Mouse (Mus musculus): ENCODE results near the gene Gabpb1.
"Not testable (repeated sequence)": the region's sequence is repeated elsewhere in the genome, so short reads cannot be mapped to it uniquely, and the experiment has no call there.

Gabpb1 gene

DNA sequence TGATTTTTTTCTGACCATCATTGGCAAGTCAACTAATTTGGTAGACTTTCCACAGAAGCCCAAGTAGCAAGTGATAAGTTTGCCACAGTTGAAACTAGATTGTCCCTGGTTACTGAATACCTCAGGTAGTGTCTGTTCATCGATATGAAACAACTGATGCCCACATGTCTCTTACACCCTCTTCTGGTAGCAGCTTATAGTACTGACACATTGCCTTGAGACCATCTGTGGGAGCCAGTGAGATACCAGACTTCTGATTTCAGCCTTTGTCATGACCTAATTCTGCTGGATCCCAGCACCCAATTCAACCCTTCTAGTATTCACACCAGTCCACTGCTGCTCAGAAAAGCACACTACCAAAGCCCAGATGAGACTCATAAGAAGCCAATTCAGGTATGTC, 31.4 kb downstream of the Gabpb1 start:
- DNase-seq (ENCODE audit: inconsistent age in 2 of 2, low spot score in 1 of 2), result no peak

DNA sequence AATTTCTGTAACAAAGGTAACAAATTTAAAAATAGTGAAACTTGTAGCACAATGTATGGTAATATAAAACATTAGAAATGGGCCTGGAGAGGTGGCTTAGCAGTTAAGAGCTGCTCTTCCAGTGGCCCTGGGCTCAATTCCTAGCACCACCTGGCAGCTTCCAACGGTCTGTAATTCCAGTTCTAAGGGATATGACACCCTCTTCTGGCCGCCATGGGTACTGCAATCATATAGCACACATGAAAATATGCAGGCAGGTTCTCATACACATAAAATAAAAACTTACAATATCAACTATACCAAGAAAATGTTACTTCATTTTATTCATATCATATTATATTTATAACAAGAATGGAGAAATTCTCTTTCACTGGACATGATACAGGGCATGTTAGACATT, 35.8 kb downstream of the Gabpb1 start:
- DNase-seq (ENCODE audit: inconsistent age in 2 of 2, low spot score in 1 of 2), result no peak

DNA sequence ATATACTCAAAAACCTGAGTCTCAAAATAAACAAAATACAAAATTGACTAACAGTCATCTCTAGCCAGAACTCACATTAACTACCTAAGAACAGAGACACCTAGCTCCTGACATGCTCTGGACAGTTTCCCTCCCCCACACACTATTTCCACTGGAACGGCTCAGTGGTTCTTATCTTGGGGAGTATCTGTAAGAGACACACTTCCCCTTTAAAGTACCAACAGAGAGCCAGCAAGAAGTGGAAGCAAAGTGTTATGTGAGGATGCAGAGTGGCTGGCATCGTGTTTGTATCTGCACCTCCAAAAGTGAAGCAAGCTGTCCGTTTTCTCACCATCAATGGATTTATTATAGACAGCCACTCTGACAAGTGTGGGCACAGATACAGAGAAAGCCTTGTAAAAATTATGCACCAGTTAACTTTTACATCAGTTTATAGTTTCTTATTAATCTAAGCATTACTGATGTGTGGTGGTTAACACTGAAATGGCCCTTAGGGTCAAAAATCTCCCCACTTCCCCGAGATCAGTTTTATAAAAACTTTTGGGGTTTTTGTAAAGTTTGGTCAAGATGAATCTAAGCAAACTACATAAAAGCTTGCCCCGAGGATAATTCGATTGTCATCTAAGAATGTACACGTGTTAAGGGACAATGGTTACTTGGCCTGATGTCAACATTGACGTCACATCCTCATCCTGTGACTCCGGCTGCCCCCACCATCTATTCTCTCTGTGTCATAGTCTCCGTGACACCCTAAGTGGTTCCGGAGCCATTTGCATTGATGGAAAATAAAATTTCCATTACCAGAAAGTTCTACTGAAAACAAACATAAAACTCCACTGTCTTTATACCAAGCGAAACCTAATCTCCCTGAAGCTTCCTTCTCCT, 40.0 kb downstream of the Gabpb1 start:
- peak; percentile 23 to 56 for DNase-seq (ENCODE audit: inconsistent age in 2 of 2, low spot score in 1 of 2)

DNA sequence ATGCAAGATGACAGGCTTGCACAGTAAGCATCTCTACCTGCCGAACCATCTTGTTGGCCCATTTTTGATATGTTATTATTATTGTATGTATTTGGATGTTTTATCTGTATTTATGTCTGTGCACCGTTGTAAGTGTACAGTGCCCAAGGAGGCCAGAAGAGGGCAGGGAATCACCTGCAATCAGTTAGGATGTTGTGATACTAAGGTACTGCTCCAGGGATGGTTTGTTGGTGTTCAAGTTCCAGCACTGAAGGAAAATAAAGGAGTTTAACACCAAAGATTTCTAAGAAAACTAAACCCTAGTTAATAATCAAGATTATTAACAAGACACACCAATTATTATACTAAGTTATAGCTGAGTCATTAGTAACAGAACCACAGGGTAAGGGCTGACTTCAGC, 43.0 kb downstream of the Gabpb1 start:
- DNase-seq (ENCODE audit: inconsistent age in 2 of 2, low spot score in 1 of 2), result no peak

DNA sequence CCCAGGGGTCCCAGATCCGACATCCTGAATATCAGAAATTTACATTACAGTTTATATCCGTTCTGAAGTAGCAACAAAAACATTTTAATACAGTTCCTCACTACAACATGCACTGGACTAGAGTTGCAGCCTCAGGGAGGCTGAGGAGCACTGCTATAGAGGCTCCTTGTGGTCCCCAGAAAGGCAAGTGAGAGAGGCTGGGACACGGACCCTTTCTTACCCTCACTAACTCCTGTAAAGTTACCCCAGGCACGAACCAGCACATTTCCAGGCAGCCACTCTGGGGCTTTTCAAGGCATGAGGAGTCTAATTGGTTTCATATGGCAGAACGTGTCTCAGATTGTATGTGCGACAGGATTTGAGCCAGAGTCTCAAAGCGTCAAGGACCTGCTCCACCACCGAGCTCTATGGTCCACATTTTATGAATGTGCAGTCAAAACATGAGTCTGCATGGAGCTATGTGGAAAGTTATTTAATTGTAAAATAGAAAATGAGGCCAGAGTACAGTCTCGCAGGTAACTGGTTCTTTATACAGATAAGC, 47.6 kb downstream of the Gabpb1 start:
- no peak for DNase-seq (ENCODE audit: inconsistent age in 2 of 2, low spot score in 1 of 2)

DNA sequence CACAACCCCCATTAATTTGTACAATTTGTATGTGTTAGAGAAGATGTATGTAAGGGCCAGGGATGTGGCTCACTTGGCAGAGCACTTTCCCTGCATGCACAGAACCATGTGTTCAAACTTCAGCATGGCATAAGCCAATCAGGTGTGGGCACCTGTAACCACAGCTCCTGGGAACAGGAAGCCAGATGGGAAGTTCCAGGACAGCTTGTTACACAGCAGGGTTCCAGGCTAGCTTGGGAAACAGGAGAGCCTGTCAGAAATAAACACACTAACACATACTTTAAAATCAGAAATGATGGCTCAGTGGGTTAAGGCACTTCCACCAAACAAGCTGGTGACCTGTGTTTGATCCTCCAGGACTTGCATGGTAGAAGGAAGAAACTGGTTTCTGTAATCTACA, 53.0 kb downstream of the Gabpb1 start:
- no peak for DNase-seq (ENCODE audit: inconsistent age in 2 of 2, low spot score in 1 of 2)

DNA sequence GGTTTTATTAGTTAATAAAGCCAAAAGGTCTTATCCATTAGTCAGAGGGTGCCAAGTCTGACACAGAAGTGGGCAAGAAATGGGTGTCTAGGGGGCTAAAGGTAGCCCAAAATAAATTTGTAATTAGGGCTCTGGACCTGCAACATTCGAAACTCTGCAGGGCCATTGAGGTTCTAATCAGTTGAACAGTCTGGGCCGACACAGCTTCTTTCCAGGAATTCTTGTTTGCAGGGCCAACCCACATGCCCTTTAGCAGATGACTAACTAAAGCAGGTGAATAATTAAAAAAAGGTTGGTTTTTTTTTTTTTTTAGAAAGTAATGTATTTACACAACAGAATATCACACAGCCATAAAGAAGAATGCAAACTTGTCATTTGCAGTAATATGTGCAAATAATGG, 53.7 kb downstream of the Gabpb1 start:
- no peak for DNase-seq (ENCODE audit: inconsistent age in 2 of 2, low spot score in 1 of 2)

DNA sequence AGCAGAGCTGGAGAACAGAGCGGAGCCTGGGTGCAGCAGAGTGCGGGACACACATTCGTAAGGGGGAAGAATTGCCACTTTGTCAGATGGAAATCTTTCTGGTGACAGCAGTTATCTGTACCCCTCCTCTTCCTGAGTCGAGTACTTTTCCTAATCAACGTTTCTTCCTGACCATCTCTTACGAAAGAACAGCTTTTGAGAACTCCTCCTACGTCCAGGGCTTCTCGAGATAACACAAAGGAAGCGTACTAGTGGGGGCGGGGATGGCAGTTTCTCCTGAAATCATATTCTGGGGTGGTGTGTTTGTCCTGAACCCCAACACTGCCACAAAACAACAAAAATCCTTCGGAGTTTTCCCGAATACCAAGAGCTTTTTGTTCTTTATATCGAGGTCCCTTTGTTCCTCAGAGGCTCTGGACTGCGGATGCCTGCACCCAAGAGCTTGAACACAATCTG, 56.9 kb downstream of the Gabpb1 start, which contains the start of gene Hdc:
Hdc (minus strand) TSS at position 51 of the 456 bp plus-strand sequence.
- peak in 1 of 2 experiments; percentile 57 for DNase-seq (ENCODE audit: inconsistent age in 2 of 2, low spot score in 1 of 2)

DNA sequence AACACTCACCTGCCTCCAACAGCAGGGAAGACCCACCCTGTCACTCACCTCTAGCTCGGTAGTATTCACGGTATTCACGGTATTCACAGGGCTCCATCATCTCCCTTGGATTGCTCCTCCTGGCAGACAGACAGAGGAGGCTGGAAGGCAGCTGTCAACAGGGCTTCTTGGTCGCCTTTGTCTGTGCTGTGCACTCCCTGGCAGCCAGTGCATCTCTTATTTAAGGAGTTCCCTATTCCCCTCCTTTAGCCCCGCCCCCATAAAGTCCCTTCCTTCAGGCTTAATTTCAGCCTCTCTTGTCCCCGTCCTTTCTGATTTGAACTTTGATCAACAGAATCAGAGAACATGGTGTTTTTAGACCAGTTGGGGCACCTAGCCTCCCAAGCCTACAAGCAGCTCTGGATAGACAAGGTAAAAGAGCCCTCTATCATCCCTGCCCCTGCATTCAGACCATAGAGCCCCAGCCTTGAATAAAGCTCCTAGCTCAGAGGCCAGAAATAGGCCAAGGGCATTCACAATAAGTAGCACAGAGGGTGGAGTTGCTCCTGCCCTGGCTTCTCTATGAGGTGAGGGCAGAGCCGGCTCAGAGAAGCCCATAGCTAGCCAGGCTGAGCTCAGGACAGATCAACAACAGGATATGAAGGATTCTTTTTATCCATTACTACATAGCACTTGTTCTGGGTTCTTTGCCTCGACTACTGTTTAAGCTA, 57.5 kb downstream of the Gabpb1 start:
- DNase-seq (ENCODE audit: inconsistent age in 2 of 2, low spot score in 1 of 2), result peak; percentile 41 to 83

DNA sequence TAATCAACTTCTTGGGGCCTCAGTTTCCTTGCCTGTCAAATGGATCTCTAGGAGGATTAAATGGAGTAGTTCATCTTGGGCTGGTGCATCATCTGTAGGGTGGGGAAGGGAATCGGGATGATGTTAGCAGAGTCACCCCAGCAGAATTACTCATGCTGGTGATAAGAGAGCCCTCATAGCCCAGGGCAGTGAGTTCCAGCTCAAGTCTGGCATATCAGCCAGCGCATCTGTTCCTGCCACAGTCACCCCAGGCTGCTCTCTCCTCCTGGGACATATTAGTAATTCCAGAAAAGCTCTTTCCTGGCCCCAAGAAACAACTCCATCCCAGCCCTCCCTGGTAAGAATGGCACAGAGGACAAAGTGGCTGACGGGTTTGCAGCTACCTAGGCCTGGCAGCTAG, 60.8 kb downstream of the Gabpb1 start:
- DNase-seq (ENCODE audit: inconsistent age in 2 of 2, low spot score in 1 of 2), result no peak

DNA sequence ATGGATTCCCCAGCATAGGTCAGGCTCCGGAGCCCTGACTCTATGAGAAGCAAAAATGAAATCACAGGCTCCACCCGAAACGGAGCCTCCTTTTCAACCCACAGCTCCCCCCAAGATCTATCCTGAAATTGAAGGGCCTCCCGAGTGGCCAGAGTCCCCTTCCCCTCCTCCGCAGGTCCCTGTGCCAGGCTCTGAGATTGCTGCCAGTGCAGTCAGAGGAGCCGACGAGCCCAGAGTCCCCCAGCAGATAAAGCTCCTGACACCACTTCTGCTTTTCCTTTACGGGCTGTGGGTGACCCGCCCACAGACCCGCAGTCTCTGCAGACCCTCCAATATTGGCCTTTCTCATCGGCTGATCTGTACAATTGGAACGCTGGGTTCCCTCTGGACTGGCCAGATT, 66.5 kb downstream of the Gabpb1 start:
- not testable (repeated sequence) for DNase-seq (ENCODE audit: inconsistent age in 2 of 2, low spot score in 1 of 2)

DNA sequence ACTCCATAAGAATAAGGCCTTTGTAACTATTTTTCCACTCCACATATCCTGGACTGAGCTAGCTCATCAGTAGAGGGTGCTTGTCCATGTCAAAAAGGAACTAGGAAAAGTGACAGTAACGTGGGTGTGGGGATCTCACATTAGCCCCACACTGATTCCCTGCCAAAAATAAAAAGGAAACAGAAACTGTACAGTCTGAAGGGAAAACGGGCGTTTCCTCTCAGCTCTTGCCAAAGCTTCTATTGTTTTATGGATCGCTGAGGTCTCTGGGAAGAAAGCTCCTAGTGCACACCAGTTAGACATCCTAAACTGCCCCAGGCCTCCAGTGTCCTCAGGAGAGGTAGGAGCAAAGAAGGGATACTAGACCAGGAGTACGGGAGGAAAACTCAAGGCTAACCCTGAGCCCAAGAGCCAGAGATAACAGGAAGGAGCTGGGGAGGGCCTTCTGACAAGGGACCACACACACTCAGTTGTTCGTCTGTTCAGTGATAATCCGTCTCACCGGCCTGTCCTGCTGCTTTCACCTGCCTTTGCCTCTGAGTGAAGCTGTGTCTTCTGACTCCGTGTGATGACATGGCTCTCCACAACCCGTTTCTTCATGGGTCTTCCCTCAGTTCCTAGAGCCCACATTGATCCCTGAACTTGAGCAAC, 68.5 kb downstream of the Gabpb1 start:
- DNase-seq (ENCODE audit: inconsistent age in 2 of 2, low spot score in 1 of 2), result peak in 1 of 2 experiments; percentile 61

DNA sequence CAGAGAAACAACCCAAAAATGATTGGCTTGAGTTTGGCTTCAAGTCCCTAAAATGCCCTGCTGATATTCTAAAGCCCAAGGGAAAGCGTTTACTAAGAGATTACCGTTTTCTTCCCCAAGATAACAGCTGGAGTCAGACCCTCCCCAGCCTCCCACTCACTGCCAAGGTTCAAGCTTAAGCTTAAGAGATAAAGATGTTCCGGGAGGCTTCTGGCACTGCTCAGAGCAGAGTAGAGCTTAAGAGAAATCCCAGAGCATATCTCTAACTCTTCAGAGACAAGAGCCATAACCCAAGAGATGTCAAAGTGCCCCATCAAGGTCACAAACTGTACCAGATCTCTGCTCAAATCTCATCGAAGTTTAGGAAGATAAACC, 69.5 kb downstream of the Gabpb1 start:
- DNase-seq (ENCODE audit: inconsistent age in 2 of 2, low spot score in 1 of 2), result no peak

DNA sequence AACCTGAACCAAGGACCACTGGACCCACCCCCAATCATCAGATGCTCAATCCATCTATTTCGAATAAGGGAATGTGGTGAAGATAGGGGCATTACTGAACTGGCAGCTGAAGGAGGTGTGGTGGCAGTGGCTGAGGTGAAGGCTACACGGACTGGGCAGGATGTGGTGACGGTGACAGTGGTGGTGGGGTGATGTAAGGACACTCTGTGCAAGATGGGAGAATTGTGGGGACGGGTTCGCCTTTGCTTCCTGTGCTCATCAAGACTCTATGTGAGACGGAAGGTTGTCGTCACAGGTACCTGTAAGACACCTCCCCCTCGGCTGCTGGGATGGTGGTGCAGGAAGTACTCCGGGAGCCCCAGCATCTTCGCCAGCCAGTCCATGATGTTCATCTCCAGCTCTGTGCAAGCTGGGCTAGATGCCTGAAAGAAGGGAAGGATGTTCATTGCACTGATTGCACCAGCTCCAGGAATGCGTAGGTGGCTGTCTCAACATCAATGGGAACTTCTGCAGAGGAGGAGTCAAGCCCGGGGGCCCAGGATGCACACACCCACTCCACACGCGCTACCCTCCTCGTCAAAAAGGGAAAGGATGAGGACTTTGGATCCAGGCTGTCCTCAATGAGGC, 70.0 kb downstream of the Gabpb1 start:
- no peak for DNase-seq (ENCODE audit: inconsistent age in 2 of 2, low spot score in 1 of 2)

DNA sequence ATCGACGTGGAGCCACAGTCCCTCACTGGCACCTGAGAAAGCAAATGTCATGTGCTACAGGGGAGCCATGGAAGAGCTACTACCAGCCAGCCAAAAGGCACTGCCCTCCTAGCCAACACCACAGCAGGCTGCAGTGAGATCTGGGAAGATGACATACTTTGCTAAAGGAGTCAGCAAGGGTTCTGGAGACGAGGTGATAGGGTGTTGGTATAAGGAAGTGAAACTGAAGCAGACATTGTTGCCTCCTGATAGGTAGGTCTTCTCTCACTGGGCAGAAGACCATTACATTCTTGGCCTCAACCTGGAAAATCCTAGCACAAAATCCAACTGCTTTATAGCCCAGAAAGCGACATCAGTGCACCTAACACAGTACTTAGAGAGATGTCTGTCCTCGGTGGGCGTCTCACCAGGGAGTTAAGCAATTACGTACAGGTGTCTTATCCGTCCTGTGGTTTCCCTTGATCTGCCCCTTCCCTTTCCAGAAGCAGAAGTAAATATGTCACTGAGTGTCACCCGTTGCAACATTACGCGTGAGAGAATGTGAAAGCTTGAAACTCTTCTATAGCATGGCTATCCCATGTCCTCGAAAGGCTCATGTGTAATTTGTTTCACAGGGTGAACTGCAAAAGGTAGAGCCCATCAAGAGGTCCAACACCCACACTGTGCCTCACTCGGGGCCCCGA, 74.1 kb downstream of the Gabpb1 start:
- DNase-seq (ENCODE audit: inconsistent age in 2 of 2, low spot score in 1 of 2), result no peak

DNA sequence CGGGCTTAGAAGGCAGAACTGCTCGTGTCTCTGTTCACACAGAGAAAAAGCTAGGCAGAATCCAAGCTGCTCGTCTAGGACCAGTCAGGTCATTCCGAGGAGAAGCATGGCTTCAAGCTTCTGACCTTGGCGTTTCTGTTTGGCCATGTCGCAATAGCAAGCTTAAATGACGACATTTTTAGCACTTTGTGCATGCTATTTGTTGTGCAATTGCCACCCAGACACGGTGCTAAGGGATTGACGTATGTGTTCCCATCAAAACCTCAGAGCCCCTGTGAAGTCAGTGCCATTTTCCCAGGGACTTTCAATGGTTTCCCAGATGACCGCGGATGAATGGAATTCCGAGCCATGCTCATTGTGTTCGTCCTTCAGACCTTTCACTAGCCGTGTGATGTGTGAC, 75.6 kb downstream of the Gabpb1 start:
- DNase-seq (ENCODE audit: inconsistent age in 2 of 2, low spot score in 1 of 2), result peak in 1 of 2 experiments; percentile 83

DNA sequence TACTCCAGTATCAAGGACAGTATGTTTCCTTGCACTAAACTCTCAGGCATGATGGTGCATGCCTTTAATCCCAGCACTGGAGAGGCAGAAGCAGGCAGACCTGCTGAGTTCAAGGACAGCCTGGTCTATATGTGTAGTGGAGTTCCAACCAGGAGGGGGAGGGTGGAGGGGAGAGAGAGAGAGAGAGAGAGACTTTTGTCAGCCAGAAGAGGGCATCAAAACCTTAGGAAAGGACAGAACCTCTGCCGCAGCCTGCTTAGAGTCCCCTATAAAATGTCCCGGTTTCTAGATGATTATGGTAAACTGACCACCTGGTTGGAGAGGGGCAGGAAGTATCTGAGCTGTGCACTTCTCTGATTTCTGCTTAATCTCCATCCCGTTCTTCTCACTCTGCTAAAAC, 77.1 kb downstream of the Gabpb1 start:
- peak; percentile 20 to 76 for DNase-seq (ENCODE audit: inconsistent age in 2 of 2, low spot score in 1 of 2)

DNA sequence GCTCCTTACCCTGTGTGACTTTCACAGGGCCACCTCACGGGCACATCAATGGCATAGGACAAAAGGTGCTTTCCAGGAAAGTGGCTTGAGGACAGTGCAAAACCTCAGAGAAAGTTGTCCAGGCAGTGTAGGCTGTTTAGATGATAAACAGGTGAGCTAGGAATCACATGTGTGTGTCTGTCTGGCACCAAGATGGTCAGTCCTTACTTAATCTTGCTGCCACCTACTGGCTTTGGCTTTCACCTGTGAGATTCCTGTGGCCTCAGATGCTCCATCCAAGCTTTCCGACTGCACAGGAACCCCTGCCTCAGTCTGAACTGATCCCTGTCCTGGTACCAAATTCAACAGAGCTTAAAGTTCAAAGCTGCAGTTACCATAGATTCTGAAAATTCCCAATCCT, 77.8 kb downstream of the Gabpb1 start:
- DNase-seq (ENCODE audit: inconsistent age in 2 of 2, low spot score in 1 of 2), result no peak

DNA sequence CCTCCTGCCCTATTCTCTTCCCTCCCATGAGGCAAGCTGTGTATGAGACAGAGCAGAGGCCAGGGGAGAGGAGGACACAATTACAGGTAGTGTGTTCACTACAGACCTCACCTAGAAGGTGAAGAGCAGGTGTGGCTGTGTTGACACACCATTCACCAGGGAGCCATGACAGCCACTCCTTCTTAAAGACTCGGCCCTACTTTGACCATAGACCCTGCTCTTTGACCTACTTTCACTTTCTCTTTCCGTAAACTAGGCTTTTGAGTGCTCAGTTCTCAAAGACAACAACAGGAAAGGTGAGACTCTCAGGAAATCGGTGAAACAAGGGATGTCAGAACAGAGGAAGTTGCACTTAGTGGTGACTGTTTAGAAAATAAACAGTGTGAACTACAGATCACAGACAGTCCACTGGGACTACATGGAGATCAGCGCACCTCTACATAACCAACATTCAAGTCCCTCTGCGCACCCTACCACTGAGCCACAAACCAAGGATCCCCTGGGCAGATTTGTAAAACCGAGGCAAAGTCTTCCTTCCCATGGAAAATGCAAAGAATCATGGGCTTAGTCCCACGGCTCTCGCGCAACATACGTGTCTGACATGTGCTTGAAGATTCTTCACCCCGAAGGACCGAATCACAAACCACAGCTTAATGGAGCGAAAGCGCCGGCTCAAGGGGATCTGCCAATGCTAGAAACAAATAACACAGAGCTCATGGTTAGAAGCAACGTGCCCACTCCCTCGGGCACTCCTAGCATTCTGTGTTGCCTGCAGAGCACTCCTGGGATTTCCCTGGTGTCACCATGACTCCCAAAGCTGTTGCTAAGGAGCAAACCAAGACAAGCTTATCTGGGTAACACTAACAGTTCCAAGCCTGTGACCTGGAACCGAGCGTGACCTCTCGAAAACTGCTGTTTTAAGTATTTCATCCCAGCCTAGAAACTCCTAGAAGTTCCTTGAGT, 78.6 kb downstream of the Gabpb1 start:
- DNase-seq (ENCODE audit: inconsistent age in 2 of 2, low spot score in 1 of 2), result peak in 1 of 2 experiments; percentile 35
